Mouse (Mus musculus) liver, embryonic 14.5 days (tissue): ENCODE data around the gene Lag3.

Experiments
- CTCF ChIP-seq: IDR thresholded peaks from 2 replicates; pipeline ENCODE4 v1.5.1; 2016; ENCODE audit warnings: antibody characterized with exemption, low read depth, control low read depth
- EP300 ChIP-seq: IDR thresholded peaks from 2 replicates; pipeline ENCODE4 v1.6.1; 2016; ENCODE audit warnings: antibody characterized with exemption, low read depth

GRCm38 (mm10) chr6:124900801-124901480, 10.6 kb downstream of the Lag3 start:
- TF ChIP-seq CTCF (no peak), EP300 (no peak)
